Mouse (Mus musculus) brown adipose tissue, adult 24 weeks (tissue): Measurements from ENCODE around the gene Pdcd2. TPM values are rescaled to one million over a fixed set of nuclear protein-coding genes. Genes with fewer than 3 reads are reported as not detected.
A peak's percentile ranks its signal among the peaks of the same experiment; 100 is the strongest.

ENCODE experiments used
- H3K27ac ChIP-seq: fragments of 200-500 bp; replicated peaks from 2 replicates; pipeline ENCODE4 v1.5.1; 2012; ENCODE audit warnings: low read depth, mild to moderate bottlenecking, low read length
- H3K4me1 ChIP-seq: fragments of 200-500 bp; 2 replicates; pipeline ENCODE4 v1.6.1; 2012; ENCODE audit warnings: low read length, mixed read lengths; ENCODE audit not compliant: control insufficient read depth, insufficient read depth, insufficient read length
- H3K4me3 ChIP-seq: fragments of 200-500 bp; 2 replicates; pipeline ENCODE4 v1.5.1; 2012; ENCODE audit warnings: low read depth, mild to moderate bottlenecking, low read length, moderate library complexity; ENCODE audit not compliant: insufficient read depth
- polyA plus RNA-seq: library from polyadenylated mRNA; stranded (reverse); fragments of >200 nt; gene quantifications from 2 replicates; pipeline ENCODE4 v1.2.4, GENCODE M21; 2012; ENCODE audit not compliant: missing spikeins, insufficient read depth, insufficient read length

Pdcd2 gene
- polyA plus RNA-seq, 1 experiment = 33.0 TPM

DNA sequence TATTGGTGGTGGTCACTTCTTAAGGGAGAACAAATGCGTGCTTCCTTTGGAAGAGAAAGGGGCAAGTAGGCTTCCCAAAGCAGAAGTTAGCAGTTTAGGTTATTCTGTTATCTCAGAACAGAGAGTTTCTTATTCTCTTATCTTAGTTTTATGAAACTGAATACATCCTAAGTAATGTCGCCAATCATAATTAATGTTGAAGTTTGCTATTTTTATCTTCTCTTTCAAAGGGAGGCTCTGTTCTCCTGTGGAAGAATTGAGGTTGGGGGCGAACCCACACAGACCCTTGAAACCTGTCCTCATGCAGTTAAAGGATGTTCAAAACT lies 673 bp upstream of the Pdcd2 start:
- H3K27ac ChIP-seq = no peak overlapping the region
- peak overlapping the region; percentile 83 for H3K4me3 ChIP-seq
- H3K4me1 ChIP-seq = peaks cover 3% of the 10 kb centered on the region; the same call in 1 of the 2 replicates

DNA sequence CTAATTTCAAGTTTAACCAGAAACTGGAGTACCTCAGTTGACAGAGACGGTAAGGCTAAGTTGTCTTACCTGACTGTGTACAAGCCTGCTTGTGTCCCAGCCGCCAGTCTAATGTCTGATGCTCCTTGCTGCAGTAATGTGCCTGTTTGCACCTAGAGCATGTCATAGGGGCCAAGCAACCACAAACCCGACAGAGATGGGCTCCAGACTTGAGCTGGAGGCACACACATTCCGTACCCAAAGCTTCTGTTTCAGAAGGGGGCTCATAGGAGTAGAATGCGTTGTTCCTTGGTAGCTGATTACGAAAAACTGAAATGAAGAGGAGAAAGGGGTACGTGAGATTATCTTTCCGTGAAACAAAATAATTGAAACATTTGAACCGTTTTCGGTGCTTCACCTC lies 797 bp downstream of the Pdcd2 start:
- Histone ChIP-seq H3K4me3 (peak overlapping the region; percentile 83; the same call in 1 of the 2 replicates), H3K4me1 (peaks cover 3% of the 10 kb centered on the region; the same call in 1 of the 2 replicates), H3K27ac (no peak overlapping the region)

DNA sequence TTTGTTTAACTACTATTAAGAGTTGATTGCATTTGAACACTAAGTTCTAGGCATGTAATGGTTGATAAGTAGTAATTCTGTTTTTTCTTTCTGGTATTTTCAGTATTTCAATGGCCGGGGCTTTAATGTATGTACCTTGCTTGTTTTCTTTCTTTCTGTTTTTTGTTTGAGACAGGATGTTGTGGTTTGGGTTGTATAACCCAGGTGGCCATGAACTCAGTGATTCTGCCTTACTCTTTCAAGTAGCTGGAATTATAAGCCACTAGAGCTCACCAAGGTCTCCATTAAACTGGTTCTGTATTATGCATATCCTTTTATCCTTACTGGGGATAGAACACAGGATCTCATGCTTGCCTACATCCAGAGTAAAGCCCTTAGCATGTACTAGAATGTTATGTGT lies 8.3 kb downstream of the Pdcd2 start:
- Histone ChIP-seq H3K4me3 (no peak overlapping the region), H3K27ac (no peak overlapping the region), H3K4me1 (no peaks in the 10 kb centered on the region)

DNA sequence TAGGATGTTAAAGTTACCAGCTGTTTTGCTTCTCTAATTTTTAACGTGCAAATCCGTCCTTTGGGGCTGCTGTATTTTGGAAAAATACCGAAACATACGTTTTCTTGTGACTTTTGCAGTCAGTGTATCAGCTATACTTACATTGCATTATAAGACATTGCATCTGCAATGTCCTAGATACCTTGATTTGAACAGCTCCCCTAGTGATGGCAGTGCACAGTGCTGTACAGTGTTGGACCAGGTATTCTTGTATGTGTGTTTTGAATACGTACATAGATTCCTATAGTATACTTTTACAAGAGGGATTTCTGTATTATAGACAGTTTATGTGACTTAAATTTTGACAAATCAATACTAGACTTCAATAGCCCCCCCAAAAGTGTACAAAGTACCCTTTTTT lies 8.9 kb downstream of the Pdcd2 start:
- Histone ChIP-seq H3K4me3 (no peak overlapping the region), H3K27ac (no peak overlapping the region), H3K4me1 (no peaks in the 10 kb centered on the region)

DNA sequence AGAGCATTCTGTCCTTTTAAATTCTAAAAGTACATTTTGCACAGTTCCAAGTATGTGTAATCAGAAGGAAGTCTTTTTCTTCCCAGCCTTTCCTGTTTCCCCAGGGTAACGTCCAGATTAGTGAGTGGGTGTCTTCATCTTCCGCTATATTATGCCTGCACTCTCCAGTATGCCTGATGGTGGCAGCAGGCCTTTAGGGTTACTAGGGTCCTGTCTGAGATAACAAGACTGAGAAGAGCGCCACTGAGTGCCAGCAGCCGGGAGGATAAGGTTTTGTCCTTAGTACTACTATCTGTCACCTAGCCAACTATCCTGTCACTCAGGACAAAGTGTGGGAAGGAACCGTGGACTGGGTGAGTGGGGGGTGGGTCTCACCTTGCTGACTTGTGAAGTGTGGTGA lies 9.3 kb downstream of the Pdcd2 start:
- Histone ChIP-seq H3K27ac (no peak overlapping the region), H3K4me1 (no peaks in the 10 kb centered on the region), H3K4me3 (no peak overlapping the region)

DNA sequence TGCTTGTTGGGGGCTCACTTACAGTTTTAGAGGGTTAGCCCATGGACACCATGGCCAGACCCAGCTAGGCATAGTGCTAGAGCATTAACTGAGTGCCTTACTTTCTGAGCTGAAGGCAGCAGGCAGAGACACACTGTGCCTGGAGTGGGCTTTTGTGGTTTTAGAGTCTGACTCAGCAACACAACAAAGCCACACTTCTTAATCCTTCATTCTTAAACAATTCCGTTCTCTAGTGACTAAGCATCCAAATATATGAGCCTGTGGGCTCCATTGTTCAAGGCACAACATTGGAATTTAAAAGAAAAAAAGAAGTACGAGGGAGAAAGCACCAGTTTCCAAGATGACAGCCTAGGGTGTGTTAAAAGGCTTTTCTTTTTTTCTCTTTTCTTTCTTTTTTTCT lies 16.4 kb downstream of the Pdcd2 start:
- Histone ChIP-seq H3K4me1 (no peaks in the 10 kb centered on the region), H3K27ac (no peak overlapping the region), H3K4me3 (no peak overlapping the region)

DNA sequence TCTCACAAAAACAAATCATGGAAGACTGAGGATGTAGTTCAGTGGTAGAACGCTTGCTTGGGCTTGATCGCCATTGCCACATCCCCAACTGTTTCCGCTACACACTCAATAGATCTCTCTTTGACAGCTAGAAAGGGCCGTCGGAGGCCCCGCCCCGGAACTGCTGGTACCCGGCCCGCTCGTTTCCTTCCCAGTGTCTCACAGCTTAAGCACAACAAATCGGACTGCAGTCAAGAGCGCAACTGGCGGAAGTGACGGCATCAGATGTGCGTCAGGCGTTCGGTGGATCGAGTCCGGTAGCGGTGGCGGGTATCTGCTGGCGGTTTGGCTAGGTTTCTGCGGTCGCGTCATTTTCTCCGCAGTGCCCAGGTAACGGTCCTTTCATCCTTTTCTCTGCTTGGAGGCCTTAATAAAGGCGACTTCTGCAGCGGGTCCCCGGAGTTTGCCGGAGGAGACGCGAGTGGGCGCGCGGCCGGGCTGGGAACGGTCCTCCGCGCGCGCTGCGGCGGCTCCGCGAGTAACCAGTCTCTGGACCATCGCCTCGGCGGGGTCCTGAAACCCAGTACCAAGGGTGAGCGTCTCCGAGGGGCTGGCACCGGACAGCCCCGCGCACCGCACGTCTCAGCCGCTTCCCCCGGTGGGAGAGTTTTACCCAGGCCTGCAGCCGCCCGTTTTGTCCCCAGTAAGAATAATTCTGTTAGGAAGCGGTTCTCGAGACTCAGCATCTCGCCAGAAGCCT lies 27.3 kb downstream of the Pdcd2 start, which contains the start of the genes Psmb1 and Tbp:
Gene Psmb1, minus strand, starts transcription at position 96 of the 739 bp plus-strand sequence.
Gene Tbp, plus strand, starts transcription at position 233 of the 739 bp plus-strand sequence.
- Histone ChIP-seq H3K4me1 (0 out of 2 replicates have a peak, but pooled peaks cover 3% of the 10 kb centered on the region), H3K4me3 (peak within 1 kb of the TSS; percentile 90), H3K27ac (peak within 1 kb of the TSS; percentile 95)

DNA sequence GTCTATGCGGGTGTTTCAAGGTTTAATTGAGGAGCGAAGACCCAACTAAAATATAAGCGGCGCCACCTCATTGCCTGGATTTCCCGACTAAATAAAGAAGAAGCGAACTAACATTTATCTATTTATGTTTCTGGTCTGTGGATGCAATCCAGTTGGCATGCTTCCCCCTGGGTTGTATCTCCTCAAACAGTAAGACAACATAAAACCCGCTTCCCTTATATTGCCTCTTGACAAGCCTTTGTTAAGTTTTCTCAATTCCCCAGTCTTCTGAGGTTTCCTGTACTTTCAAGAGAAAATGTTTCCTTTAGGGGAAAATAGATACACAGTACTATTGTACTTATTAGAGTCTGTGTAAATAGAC lies 28.4 kb downstream of the Pdcd2 start:
- H3K4me1 ChIP-seq = 0 out of 2 replicates have a peak, but pooled peaks cover 3% of the 10 kb centered on the region
- peak overlapping the region; percentile 88 for H3K27ac ChIP-seq
- H3K4me3 ChIP-seq = peak overlapping the region; percentile 90

DNA sequence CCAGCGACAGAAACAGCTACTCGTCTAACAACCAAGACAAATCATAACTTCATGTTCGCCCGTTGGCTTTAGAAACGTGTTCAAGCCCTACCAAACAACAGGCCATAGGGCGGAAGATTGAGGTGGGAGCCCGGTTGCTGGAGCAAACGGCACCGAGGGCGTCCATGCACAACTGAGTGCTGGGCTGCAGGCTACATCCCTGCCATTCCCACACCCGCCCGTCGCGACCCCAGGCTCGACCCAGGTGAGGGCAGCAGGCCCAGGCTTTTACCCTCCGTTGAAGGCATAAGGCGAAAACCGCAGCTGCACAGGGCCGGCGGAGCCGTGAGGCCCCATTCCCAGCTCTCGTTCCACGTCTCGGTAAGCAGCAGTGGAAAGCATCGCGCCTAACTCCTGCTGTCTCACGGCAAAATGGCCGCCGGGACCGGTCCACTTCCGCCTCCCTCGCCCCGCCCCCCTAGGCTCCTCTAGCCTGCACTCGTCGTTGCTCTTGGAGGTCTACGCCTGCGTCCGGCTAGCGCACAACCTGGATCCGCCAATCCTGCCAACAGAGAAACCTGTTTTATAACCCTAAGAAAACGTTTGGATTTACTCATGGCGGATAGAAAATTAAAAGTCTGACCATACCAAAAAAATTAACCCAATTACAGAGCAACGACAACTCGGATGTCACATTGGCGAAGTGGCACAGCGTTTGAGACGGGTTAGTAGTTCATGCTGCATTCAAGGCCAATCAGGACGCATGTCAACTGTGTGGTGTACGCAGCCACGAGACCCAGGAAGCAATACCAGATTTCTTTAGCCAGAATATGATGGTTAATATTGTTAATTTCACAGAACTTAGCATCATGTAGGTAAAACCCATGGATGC lies 29.0 kb downstream of the Pdcd2 start:
- Histone ChIP-seq H3K4me1 (0 out of 2 replicates have a peak, but pooled peaks cover 3% of the 10 kb centered on the region), H3K4me3 (peak overlapping the region; percentile 90), H3K27ac (peak overlapping the region; percentile 88)

DNA sequence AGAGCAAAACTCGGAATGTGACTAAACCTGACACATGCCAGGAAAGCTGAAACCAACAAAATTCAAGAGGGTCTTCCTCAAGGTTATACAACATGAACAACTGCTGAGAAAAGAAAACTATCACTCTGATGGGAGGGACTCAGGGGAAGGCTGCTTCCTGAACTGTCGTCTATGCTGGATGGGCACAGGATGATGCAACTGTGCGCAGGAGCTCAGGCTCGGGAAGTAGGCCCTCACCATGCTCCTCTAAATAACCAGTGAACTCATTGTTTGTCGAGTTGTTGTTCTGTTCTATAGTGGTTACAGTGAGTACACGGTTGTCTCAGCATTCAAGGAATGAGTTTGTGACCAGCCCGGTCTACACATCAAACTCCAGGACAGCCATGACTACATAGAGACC lies 36.6 kb downstream of the Pdcd2 start:
- no peaks in the 10 kb centered on the region for H3K4me1 ChIP-seq
- H3K4me3 ChIP-seq = no peak overlapping the region
- no peak overlapping the region for H3K27ac ChIP-seq

DNA sequence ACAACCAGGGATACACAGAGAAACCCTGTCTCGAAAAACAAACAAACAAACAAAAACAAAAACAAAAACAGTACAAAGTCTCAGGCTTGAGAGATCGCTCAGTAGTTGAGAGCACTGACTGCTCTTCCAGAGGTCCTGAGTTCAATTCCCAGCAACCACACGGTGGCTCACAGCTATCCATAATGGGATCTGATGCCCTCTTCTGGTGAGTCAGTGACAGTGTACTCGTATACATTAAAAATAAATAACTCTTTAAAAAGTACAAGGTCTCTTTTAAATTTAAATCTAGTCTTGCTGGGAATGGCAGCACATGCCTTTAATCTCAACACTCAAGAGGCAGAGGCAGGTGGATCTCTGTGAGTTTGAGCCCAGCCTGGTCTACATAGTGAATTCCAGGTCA lies 54.4 kb downstream of the Pdcd2 start:
- Histone ChIP-seq H3K4me1 (no peaks in the 10 kb centered on the region), H3K4me3 (no peak overlapping the region), H3K27ac (no peak overlapping the region)

Other genes with a start within 250 kb of the Pdcd2 start
- gene Dll1, start 150.4 kb downstream of the Pdcd2 start, polyA plus RNA-seq = 1.9 and 4.6 TPM in 2 replicates
- gene Fam120b, start 131.1 kb downstream of the Pdcd2 start, polyA plus RNA-seq = 7.7 and 10.2 TPM in 2 replicates
- 179 and 185 TPM in 2 replicates for gene Psmb1, start 27.6 kb downstream of the Pdcd2 start, polyA plus RNA-seq
- gene Tbp, start 27.4 kb downstream of the Pdcd2 start, polyA plus RNA-seq = 14.0 and 15.7 TPM in 2 replicates
- 7.3 and 8.1 TPM in 2 replicates for gene Prdm9, start 37.1 kb upstream of the Pdcd2 start, polyA plus RNA-seq
- 9.2 and 13.2 TPM in 2 replicates for gene Chd1, start 177.7 kb upstream of the Pdcd2 start, polyA plus RNA-seq